Mouse (Mus musculus) heart, adult 2 months (tissue): ENCODE data around the gene Gm42957.

Experiments used
- CTCF ChIP-seq: fragments of 200-600 bp; IDR thresholded peaks from 2 replicates; pipeline ENCODE4 v1.8.1; 2022; ENCODE audit warnings: antibody characterized with exemption, mild to moderate bottlenecking, moderate library complexity
- EP300 ChIP-seq: fragments of 200-500 bp; IDR thresholded peaks from 2 replicates; pipeline ENCODE4 v1.6.1; 2011; ENCODE audit warnings: low read depth, low read length, control low read depth; ENCODE audit not compliant: insufficient read depth
- POLR2A ChIP-seq: fragments of 200-500 bp; IDR thresholded peaks from 2 replicates; pipeline ENCODE4 v1.6.1; 2011; ENCODE audit warnings: mild to moderate bottlenecking, low read depth, low read length, control low read depth; ENCODE audit not compliant: insufficient read depth

GRCm38 (mm10) chr3:96601251-96601787 is 34.0 kb upstream of the Gm42957 start:
- no peak for TF ChIP-seq CTCF
- peak; percentile 73 for TF ChIP-seq POLR2A
- peak; percentile 62; the same call in 1 of the 2 replicates for TF ChIP-seq EP300
